Comparison of ENCODE assay signal across 15 mouse cellular contexts in the genomic region with DNA sequence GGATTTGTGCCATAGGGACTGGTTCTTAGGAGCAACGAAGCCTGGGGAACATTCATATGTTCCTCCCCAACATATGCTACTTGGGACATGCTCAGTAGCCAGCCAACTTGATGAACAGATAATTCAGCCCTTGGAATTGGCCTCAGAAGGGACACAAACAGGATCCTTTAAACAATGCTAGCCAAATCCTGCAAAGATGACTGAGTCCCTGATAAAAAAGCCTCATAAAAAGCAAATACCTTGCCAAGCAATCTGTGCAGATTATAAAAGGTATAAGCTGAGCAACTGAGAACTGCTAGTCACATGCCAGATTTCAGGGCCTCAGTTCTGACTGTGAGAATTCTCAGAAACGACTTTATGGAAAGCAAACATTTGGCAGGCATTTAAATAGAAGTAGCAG.
DNase-seq lines count a peak whose midpoint lies in the region; ATAC-seq and TF ChIP-seq lines count a peak whose summit lies in the region.
"Had no signal": no experiment of that assay in that cellular context is flagged by ENCODE, and none has a peak within 500 bp of the region (broad histone marks: within the 10 kb centered on the region; RNA-seq: fewer than 3 reads in every experiment).

No protein-coding gene starts in this region.

- TF ChIP-seq CTCF in forebrain, postnatal 0 days (IDR thresholded peaks at IDR 0.05; ENCODE audit: low read depth), result no peak

- H3K4me3 ChIP-seq in forebrain, postnatal 0 days (ENCODE audit: low read depth, low read length), result no peak overlapping the region
- H3K4me3 ChIP-seq: hindbrain, embryonic 12.5 days; megakaryocyte, embryonic 14.5 days; myocyte had no signal

- peak; percentile 73 for ATAC-seq in frontal cortex, adult (ENCODE audit: low TSS enrichment)
- ATAC-seq in forebrain, postnatal 0 days, result peak; percentile 90

- H3K4me1 ChIP-seq in forebrain, postnatal 0 days (ENCODE audit: insufficient read depth), result no peaks in the 10 kb centered on the region
- H3K4me1 ChIP-seq: hindbrain, embryonic 12.5 days; megakaryocyte, embryonic 14.5 days had no signal

- no peaks in the 10 kb centered on the region for H3K9me3 ChIP-seq in forebrain, postnatal 0 days (ENCODE audit: low read length)
- H3K9me3 ChIP-seq: hindbrain, embryonic 12.5 days; megakaryocyte, embryonic 14.5 days had no signal

- no peak overlapping the region for H3K9ac ChIP-seq in forebrain, postnatal 0 days
- H3K9ac ChIP-seq: hindbrain, embryonic 12.5 days; lung, embryonic 14.5 days had no signal

- no peaks in the 10 kb centered on the region for H3K27me3 ChIP-seq in forebrain, postnatal 0 days (ENCODE audit: insufficient read depth, low read length)
- H3K27me3 ChIP-seq: hindbrain, embryonic 12.5 days; megakaryocyte, embryonic 14.5 days had no signal

- H3K27ac ChIP-seq in forebrain, postnatal 0 days (ENCODE audit: low read depth, low read length), result no peak overlapping the region
- H3K27ac ChIP-seq: hindbrain, embryonic 12.5 days had no signal

- H3K4me2 ChIP-seq in forebrain, postnatal 0 days (ENCODE audit: low read depth), result no peak overlapping the region
- H3K4me2 ChIP-seq: heart, embryonic 11.5 days; hindbrain, embryonic 12.5 days; lung, embryonic 14.5 days had no signal

- DNase-seq in frontal cortex, postnatal 25 days (ENCODE audit: low spot score in 2 of 2), result no peak
- DNase-seq in right cerebral cortex, postnatal 10 days (ENCODE audit: low spot score in 2 of 2), result peak; percentile 21 to 35
- DNase-seq in right cerebral cortex, adult 18-20 months, result no peak
- peak; percentile 79 for DNase-seq in forebrain, postnatal 0 days
- peak; percentile 65 for DNase-seq in telencephalon, adult 2 months (ENCODE audit: low read depth, low spot score)
- DNase-seq in kidney, adult 11 months, result no peak
- DNase-seq in urinary bladder, postnatal 4 days (ENCODE audit: low spot score in 2 of 2), result no peak
- DNase-seq: kidney, adult 9 months; lung, embryonic 14.5 days had no signal

- no peaks in the 10 kb centered on the region for H3K36me3 ChIP-seq in forebrain, postnatal 0 days (ENCODE audit: insufficient read depth)
- H3K36me3 ChIP-seq: G1E; hindbrain, embryonic 12.5 days had no signal

- WGBS in forebrain, postnatal 0 days, result 27% methylated on average over 2 of the region's 2 CpGs

Comparison
In these comparisons a context has a peak if more than half of its experiments do, and no peak if none do; other contexts are left out.
1. DNase-seq: peak in right cerebral cortex, postnatal 10 days (2 of 2), forebrain, postnatal 0 days (single experiment) and telencephalon, adult 2 months (single experiment); none in frontal cortex, postnatal 25 days (0 of 2), right cerebral cortex, adult 18-20 months (single experiment), kidney, adult 11 months (single experiment) and urinary bladder, postnatal 4 days (0 of 2).